Mouse (Mus musculus) bone marrow, adult 2 months (tissue): ENCODE measurements around the gene Cdkl1.

Experiments used
- CTCF ChIP-seq: fragments of 200-500 bp; IDR thresholded peaks from 2 replicates; pipeline ENCODE4 v1.5.1; 2011; ENCODE audit warnings: low read length, control low read depth; ENCODE audit not compliant: control insufficient read depth, insufficient read depth
- POLR2A ChIP-seq: fragments of 200-500 bp; IDR thresholded peaks from 2 replicates; pipeline ENCODE4 v1.6.1; 2011; ENCODE audit warnings: low read depth, mild to moderate bottlenecking, control low read depth, low read length, borderline replicate concordance; ENCODE audit not compliant: control insufficient read depth

DNA sequence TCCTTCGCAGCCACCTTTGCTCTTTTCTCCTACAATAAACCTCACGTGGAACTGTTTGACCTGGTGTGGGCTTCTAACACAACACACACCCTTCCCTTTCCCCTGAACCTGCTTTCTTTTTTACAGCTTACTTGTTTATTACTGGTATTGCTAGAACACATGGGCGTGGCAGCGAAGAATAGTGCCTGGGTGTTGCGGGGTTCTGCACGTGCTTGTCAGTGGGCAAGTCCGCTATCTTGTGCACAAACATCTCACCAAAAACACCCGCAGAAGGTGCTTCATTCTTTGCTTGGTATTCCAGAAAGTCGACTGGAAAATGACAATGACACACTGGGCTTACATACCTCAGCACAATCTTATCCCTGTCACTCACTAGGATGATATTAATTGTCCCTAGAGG, 5.6 kb downstream of the Cdkl1 start:
- TF ChIP-seq CTCF = no peak
- TF ChIP-seq POLR2A = no peak
